Mouse (Mus musculus) 416B (cell line): ENCODE results near the gene Grm5.

Experiments used
- DNase-seq: peaks from one replicate; pipeline ENCODE4 v3.0.0; 2011; ENCODE audit warnings: low read depth

The Grm5 gene

DNA sequence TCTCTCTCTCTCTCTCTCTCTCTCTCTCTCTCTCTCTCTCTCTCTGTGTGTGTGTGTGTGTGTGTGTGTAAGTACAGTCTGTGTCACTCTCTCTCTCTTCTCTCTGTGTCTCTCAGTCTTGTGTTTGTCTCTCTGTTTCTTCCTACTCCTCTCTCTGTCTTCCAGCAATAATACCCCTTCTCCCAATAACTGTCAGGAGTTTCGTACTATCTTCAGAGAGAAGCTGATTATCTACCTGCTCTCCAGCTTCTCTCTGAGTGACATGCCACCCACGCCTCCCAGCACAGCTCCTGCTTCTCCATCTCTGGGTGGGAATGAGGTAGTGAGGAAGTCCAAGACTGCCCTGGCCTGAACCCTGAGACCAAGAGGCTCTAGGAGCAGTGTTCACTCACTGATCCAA, at the start of gene Grm5:
Gene Grm5, plus strand, starts transcription at position 301 of the 400 bp plus-strand sequence.
- DNase-seq = no peak

DNA sequence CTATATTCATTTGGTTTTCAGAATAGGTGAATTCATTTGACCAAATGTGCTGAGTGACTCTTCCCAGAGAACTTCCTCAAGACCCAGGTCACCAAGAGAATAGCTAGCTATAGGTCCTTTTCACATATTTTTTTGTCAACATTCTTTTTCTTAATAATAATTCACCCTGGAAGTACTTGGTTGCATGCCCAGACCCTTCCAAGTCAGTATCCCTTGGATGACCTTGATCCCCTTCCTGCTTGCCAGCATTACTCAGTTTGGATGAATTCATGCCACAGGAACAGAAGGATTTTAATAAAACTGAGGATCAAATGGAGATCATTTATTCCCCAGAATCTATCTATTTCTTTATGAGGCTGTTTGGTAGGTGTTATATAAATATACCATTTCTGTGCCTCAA, 44.9 kb upstream of the Grm5 start:
- no peak for DNase-seq

- DNase-seq = no peak
Measured at GRCm38 (mm10) chr7:87565300-87565699, 18.7 kb upstream of the Grm5 start.

DNA sequence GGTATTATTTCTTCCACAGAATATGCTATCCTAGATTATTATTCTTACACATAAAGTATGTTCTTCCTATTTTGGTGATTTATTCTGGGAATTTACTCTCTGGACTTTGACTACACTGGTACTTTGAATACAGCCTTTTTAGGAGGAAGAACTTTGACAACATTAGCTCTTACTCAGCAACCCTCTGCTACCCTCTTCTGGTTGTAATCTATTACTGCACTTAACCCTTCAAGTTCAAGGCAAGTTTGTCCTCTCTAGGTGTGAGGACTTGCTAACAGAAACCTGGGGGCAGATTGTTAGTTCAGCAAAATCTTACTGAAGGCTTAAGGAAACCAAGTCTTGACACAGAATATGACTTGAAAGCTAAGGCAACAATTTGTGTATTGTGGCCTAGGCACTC, 17.5 kb upstream of the Grm5 start:
- DNase-seq = peak; percentile 58

DNA sequence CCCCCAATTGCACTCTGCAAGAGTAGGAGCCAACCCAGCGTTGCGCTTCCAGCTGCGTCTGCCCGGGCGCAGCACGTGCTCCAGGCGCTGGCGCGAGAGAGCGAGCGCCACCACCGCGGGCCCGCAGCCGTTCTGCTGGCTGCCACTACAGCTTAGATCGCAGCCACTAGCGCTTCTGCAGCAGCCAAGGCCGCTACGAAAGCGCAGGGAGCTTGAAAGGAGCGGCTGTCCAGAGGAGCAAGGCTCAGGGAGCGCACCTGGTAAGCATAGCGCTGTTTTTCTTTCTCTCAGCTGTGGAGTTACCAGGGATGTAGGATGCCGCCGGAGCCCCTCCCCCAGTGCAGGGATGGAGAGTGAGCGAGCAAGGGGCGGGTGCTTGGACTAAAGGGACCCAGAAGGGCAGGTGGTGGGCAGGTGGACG, 323 bp downstream of the Grm5 start:
- no peak for DNase-seq

DNA sequence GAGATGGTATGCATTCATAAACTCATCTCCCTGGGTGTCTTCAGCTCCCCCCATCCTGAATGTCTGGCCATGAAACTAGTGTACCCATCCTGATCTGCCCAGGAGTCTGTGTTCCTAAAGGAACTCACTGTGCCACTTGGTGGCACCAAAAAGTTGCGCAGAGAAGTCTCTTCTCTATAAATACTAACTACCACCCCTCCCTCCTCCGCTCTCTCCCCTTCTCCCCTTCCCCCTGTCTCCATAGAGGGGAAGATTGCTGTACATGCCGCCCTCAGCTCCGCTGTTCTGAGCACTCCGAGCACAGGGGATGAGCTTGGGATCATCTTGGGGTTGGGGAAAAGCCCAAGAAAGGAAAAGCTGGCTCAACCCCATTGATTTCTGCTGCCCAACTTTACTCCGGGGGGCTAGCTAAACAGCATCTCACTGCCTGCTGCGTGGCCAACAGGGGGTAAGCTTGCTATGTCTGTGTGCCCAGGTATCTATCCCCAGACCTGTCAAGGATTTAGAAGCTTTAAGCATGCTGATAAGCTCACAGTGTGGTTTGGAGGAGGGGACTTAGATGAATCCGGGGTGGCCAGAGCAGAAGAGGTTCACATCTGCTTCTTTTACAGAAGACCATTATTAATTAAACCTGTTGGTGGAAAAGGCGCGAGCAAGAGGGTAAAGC, 2.4 kb downstream of the Grm5 start:
- no peak for DNase-seq

- DNase-seq = peak; percentile 18
Measured at GRCm38 (mm10) chr7:87587976-87588375, 4.0 kb downstream of the Grm5 start.

DNA sequence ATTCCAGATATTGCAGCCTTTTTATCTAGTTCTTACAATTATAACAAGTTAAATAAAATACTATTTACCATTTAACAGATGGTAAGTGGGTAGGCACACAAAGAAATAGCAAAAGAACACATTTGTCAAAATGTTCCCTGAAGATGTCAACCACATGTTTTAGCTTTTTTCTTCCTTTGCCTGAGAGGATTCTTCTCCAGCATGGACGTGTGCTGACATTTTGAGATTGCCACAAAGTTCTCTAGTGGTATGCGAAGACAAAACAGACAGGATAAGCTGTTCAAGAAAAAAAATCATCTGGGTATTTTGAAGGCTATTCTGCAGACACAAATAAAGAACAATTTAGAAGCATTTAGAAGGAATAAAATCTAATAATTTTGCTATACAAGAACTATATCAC, 42.3 kb downstream of the Grm5 start:
- DNase-seq = no peak

GRCm38 (mm10) chr7:87635530-87635929, 51.6 kb downstream of the Grm5 start:
- DNase-seq = no peak

GRCm38 (mm10) chr7:87650610-87651009, 66.6 kb downstream of the Grm5 start:
- DNase-seq = no peak

DNA sequence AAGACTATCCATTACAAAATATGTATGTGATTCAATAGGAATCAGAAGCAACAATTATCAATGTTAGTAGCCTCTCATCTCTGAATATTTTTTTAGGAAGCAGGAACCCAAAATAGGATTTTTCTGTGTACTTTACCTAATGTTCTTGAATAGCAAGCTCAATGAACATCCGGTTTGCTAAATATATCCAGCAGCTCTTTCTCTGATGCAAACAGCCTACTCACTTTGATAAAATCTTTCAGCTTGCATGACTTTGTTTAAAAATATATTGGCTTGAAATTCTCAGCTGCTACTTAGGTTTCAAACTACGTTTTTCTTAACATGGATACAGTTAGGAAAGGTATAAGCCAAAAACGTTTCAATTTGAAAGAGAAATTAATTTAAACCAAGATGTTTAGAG, 77.8 kb downstream of the Grm5 start:
- DNase-seq = no peak

DNA sequence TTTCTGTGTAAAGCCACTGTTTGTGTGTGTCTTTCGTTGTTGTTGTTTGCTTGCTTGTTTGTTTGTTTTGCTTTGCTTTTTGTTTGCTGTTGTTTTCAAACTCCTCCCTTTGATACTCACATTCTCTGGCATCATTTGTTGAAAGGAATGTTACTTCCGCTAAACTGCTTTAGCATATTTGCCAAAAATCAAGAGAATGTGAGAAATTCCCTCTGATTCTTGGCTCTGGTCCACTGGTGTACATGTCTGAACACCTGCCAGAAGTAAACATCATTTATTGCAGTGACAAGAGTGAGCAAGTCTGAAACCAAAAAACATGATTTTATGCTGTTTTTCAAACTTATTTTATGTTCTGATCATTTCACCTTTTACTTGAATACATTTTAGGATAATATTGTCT, 80.1 kb downstream of the Grm5 start:
- no peak for DNase-seq

DNA sequence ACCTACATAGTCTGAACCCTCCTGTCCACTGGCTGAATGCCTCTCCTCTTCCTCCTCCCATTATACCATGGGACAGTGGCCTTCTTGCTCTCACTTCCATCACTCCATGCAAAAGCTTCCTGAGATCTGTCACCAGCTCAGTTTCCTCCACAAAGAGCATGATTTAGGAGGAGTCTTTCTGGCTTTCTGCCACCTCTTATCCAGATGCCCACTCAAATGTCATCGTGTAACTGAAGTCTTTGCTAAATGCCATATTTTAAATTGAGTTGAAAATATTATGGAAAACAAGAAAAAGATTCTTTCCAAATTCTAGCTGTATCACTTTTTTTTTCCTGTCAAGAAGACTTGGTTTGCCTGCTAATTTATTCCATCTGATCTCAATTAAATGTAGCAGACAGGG, 132.4 kb downstream of the Grm5 start:
- DNase-seq = no peak

DNA sequence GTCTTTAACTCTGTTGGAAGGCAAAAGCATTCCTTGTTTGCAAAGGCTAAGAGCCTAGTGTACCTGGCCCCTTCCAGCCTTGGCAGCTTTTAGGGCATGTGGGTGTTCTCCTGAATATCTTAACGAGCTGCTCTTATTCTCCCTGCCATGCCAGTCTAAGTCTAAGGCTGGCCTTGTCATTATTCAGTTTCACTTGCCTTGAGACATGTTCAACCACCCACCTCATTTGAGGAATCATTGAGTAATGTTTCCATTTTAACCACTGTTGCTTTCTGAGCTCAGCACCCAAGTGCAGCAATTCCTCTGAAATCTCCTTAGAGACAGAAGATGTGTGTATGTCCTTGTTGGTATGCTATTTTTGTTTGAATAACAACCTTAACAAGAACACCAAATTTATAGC, 134.7 kb downstream of the Grm5 start:
- no peak for DNase-seq

DNA sequence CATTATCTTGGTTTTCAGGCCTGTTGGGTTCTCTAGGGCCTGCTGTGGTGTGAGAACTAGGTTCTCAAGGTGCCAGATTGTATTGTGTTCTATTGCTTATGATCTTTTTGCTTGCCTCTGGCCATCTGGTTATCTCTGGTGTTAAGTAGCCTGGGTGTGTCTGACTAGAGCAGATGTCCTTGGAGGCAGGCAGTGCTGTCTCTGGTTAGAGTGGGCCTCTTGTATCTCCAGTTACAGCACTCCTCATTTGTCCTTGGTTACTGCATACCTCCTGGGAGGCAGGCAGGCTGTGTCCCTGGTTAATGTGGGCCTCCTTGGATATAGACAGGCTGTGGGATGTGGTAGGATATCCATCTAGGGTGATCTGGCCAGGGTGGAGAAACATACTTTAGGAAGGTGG, 150.5 kb downstream of the Grm5 start:
- no peak for DNase-seq

DNA sequence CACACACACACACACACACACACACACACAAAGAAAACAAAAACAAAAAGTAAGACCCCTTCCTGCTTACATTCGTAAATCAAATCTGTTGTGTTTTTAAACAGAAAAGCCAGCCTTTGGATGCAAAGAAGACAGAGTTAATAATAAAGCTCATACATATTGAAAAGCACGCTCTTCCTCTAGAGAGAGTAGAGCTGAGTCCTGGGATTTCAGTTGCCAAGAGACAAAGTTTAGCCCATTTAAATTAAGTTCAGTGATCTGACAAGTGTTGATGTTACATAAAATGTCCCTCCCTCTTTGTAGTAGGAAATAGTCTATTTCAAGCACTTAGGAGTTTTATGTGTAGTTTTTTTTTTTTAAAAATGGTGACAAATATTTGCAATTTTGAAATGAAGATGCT, 178.0 kb downstream of the Grm5 start:
- DNase-seq = no peak

- DNase-seq = no peak
Measured at GRCm38 (mm10) chr7:87762376-87762775, 178.4 kb downstream of the Grm5 start.

- no peak for DNase-seq
Measured at GRCm38 (mm10) chr7:87787560-87787959, 203.6 kb downstream of the Grm5 start.

DNA sequence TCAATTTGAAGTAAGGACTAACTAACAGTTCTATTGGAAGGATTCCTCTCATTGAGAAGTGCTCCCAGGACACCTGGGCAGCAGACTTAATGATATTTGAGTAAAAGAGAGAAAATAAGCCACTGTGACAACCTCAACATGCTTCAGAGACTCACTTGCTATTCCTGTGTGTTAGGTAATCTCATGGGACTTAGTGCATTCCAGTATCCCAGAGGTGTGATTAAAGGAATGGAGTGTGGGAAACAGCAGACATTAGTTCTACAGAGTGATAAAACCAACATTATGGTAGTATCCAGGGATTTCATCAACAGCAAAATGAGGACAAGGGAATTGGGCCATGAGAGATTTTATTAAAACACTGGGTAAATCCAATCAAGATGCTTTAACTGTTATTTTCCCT, 205.0 kb downstream of the Grm5 start:
- DNase-seq = no peak

DNA sequence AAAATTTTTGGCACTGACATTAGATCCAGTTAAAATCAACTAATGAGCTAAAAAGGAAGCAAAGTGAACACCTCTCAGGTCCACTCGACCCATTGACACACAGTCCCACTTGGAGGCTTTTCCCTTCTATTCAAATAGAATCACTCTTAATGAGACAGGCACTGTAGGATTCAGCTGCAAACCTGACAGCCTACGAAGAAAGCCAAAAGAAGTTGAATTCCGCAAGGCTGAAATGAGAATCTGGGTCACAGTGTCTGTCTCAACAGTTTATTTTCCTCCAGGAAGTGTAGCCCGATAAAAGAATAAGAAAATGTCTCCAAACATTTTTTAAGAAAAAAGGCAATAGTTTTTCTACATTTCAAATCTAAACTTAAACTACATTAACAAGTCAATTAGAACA, 209.9 kb downstream of the Grm5 start:
- DNase-seq = no peak

- no peak for DNase-seq
Measured at GRCm38 (mm10) chr7:87824898-87825297, 240.9 kb downstream of the Grm5 start.

- no peak for DNase-seq
Measured at GRCm38 (mm10) chr7:87834669-87835068, 250.7 kb downstream of the Grm5 start.

- DNase-seq = no peak
Measured at GRCm38 (mm10) chr7:87838579-87838978, 254.6 kb downstream of the Grm5 start.

GRCm38 (mm10) chr7:87843496-87843895, 259.5 kb downstream of the Grm5 start:
- DNase-seq = no peak

GRCm38 (mm10) chr7:87846082-87846481, 262.1 kb downstream of the Grm5 start:
- DNase-seq = no peak
